26 mouse cellular contexts compared by ENCODE assay signal in genomic region chr1:58078390-58078789, GRCm38 (mm10). TPM values are rescaled to one million over a fixed set of nuclear protein-coding genes. Genes with fewer than 3 reads are reported as not detected.
"Had no signal": no experiment of that assay in that cellular context is flagged by ENCODE, and none has a peak within 500 bp of the region (broad histone marks: within the 10 kb centered on the region; RNA-seq: fewer than 3 reads in every experiment).

No protein-coding gene starts in this region.

- DNase-seq: kidney, adult 11 months; kidney, adult 8-10 months; kidney, postnatal 25 days; layer of hippocampus, postnatal 36 days; left cerebral cortex, postnatal 4 days; lung, embryonic 14.5 days; retina, postnatal 1 day; right cerebral cortex, postnatal 25 days; spleen, adult 18-20 months; thymus, postnatal 25 days had no signal

- H3K9me3 ChIP-seq: intestine, embryonic 15.5 days; kidney, embryonic 15.5 days; limb, embryonic 12.5 days; limb, embryonic 15.5 days; liver, embryonic 15.5 days; midbrain, embryonic 12.5 days; neural tube, embryonic 13.5 days; stomach, embryonic 15.5 days had no signal

- H3K4me2 ChIP-seq: intestine, embryonic 15.5 days; kidney, embryonic 15.5 days; limb, embryonic 12.5 days; limb, embryonic 15.5 days; liver, embryonic 15.5 days; lung, embryonic 14.5 days; midbrain, embryonic 12.5 days; neural tube, embryonic 13.5 days; stomach, embryonic 15.5 days had no signal

- H3K36me3 ChIP-seq: intestine, embryonic 15.5 days; kidney, embryonic 15.5 days; limb, embryonic 12.5 days; limb, embryonic 15.5 days; liver, embryonic 15.5 days; midbrain, embryonic 12.5 days; neural tube, embryonic 13.5 days; stomach, embryonic 15.5 days had no signal

- H3K4me3 ChIP-seq: intestine, embryonic 15.5 days; kidney, embryonic 15.5 days; left cerebral cortex, adult 2 months; limb, embryonic 12.5 days; limb, embryonic 15.5 days; liver, embryonic 15.5 days; midbrain, embryonic 12.5 days; myocyte; neural tube, embryonic 13.5 days; stomach, embryonic 15.5 days had no signal

- ATAC-seq: intestine, embryonic 15.5 days; lung, postnatal 0 days; midbrain, embryonic 16.5 days had no signal

- H3K4me1 ChIP-seq: intestine, embryonic 15.5 days; kidney, embryonic 15.5 days; limb, embryonic 12.5 days; limb, embryonic 15.5 days; liver, embryonic 15.5 days; midbrain, embryonic 12.5 days; neural tube, embryonic 13.5 days; stomach, embryonic 15.5 days had no signal

- H3K27me3 ChIP-seq: intestine, embryonic 15.5 days; kidney, embryonic 15.5 days; limb, embryonic 12.5 days; limb, embryonic 15.5 days; liver, embryonic 15.5 days; midbrain, embryonic 12.5 days; neural tube, embryonic 13.5 days; stomach, embryonic 15.5 days had no signal

- H3K9ac ChIP-seq: intestine, embryonic 15.5 days; kidney, embryonic 15.5 days; limb, embryonic 12.5 days; limb, embryonic 15.5 days; liver, embryonic 15.5 days; lung, embryonic 14.5 days; midbrain, embryonic 12.5 days; neural tube, embryonic 13.5 days; stomach, embryonic 15.5 days had no signal

- H3K27ac ChIP-seq: intestine, embryonic 15.5 days; kidney, embryonic 15.5 days; left cerebral cortex, adult 2 months; limb, embryonic 12.5 days; limb, embryonic 15.5 days; liver, embryonic 15.5 days; macrophage; midbrain, embryonic 12.5 days; neural tube, embryonic 13.5 days; stomach, embryonic 15.5 days had no signal

RNA-seq across cellular contexts. Expression of gene Aox3, which starts 34.5 kb away (rescaled TPM):
- total RNA-seq: megakaryocyte-erythroid progenitor cell, adult 5-6 weeks; neutrophil, adult 5-6 weeks had no signal
- polyA plus RNA-seq: large intestine, adult 2 months; macrophage; myocyte had no signal

RNA-seq across cellular contexts. Expression of gene Aox1, which starts 48.7 kb away (rescaled TPM):
- total RNA-seq: megakaryocyte-erythroid progenitor cell, adult 5-6 weeks had no signal
